Mouse (Mus musculus) spleen, embryonic (tissue): Measurements from ENCODE around the gene Rhox2a.
"Not testable (repeated sequence)": the region's sequence is repeated elsewhere in the genome, so short reads cannot be mapped to it uniquely, and the experiment has no call there.

ENCODE experiments used
- CTCF ChIA-PET: fragments of 350-600 bp; sonication (Branson Sonifier 250); formaldehyde crosslinking; loops from one replicate; lab custom pipeline; 2022; lab: Charles Lee

The Rhox2a gene

GRCm38 (mm10) chrX:37244676-37245075, at the start of gene Rhox2a:
Gene Rhox2a (plus strand): TSS chrX:37244976.
- CTCF ChIA-PET = not testable (repeated sequence)

GRCm38 (mm10) chrX:37198676-37199075, 46.1 kb upstream of the Rhox2a start:
- CTCF ChIA-PET = no interaction called here

- CTCF ChIA-PET = no interaction called here
Observed at GRCm38 (mm10) chrX:37210941-37211340, 33.8 kb upstream of the Rhox2a start, which contains the start of gene Gm9. Gene Gm9 (minus strand): TSS chrX:37211041.

GRCm38 (mm10) chrX:37222158-37222557, 22.6 kb upstream of the Rhox2a start, which contains the start of gene Rhox1:
Gene Rhox1 (minus strand): TSS chrX:37222258.
- CTCF ChIA-PET = not testable (repeated sequence)

DNA sequence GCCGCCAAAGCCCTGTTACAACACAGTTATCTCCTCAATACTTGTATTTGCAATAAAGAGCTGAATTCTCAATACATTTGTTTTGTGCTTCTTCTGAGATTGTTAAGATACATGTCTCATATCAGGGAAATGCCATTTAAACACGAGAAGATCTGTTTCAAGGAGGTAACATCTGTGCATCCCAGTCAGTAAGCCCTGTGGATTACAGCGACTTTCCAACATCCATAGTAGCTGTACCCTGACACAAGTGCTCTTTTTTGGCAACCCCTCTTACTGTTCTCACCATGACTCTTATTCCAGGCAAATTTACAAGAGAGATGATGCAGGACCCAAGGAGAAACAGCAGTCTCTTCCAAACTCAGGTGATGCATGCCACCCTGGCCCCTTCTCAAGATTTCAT, 4.8 kb downstream of the Rhox2a start, which contains the start of gene Rhox3a:
Gene Rhox3a, plus strand, starts transcription at position 301 of the 400 bp plus-strand sequence.
- CTCF ChIA-PET = not testable (repeated sequence)

- CTCF ChIA-PET = not testable (repeated sequence)
Observed at GRCm38 (mm10) chrX:37265038-37265437, 20.3 kb downstream of the Rhox2a start, which contains the start of gene Rhox4a. Gene Rhox4a (plus strand): TSS chrX:37265338.
